Mouse (Mus musculus) kidney, postnatal 14 days (tissue): ENCODE measurements at regions not wholly inside any gene's neighbourhood (a gene's known extent, or its start where the extent isn't known, plus 50 kb on each side); places are given as distances from the start of the nearest gene placed in this dataset.
"Not testable (repeated sequence)": the region's sequence is repeated elsewhere in the genome, so short reads cannot be mapped to it uniquely, and the experiment has no call there.

ENCODE experiments used
- DNase-seq: peaks from one replicate; pipeline ENCODE4 v3.0.0; 2022; ENCODE audit warnings: mixed read lengths

GRCm38 (mm10) chr8:63829096-63829495 lies 123.0 kb downstream of the Sgo2b start:
- no peak for DNase-seq

- DNase-seq, result no peak
These were observed 123.9 kb downstream of the Sgo2b start for GRCm38 (mm10) chr8:63828141-63828540.

- DNase-seq, result no peak
These were observed 167.6 kb downstream of the Sgo2b start for GRCm38 (mm10) chr8:63784496-63784895.

- no peak for DNase-seq
These were observed 191.2 kb downstream of the Sgo2b start for GRCm38 (mm10) chr8:63760891-63761290.

DNA sequence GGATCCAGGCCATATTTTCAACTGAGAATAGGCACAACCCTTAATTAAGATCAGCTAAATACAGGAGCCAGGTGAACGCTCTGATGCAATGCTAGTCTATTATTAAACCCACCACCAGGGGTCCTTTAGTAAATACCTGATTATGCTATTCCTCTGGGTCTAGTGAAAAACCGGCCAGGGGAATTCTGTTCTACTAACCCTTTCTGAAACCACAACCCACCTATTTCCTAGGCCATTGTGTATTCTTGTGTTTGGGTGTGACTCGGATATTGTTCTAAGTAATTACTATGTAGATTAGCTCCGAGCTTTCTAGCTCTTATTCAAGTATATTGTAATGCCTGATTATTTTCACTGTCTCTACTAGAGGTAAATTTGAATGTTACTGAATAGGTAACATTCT lies 192.1 kb downstream of the Sgo2b start:
- DNase-seq, result not testable (repeated sequence)

- DNase-seq, result peak; percentile 10
These were observed 196.8 kb downstream of the Sgo2b start for GRCm38 (mm10) chr8:63755236-63755635.

GRCm38 (mm10) chr8:63754812-63755211 lies 197.2 kb downstream of the Sgo2b start:
- no peak for DNase-seq

- peak; percentile 12 for DNase-seq
These were observed 198.8 kb downstream of the Sgo2b start for GRCm38 (mm10) chr8:63753236-63753635.

- DNase-seq, result no peak
These were observed 217.6 kb downstream of the Sgo2b start for GRCm38 (mm10) chr8:63734411-63734810.

GRCm38 (mm10) chr8:63730741-63731140 lies 221.3 kb downstream of the Sgo2b start:
- not testable (repeated sequence) for DNase-seq
